ENCODE assay signal across 18 mouse cellular contexts in the genomic region with DNA sequence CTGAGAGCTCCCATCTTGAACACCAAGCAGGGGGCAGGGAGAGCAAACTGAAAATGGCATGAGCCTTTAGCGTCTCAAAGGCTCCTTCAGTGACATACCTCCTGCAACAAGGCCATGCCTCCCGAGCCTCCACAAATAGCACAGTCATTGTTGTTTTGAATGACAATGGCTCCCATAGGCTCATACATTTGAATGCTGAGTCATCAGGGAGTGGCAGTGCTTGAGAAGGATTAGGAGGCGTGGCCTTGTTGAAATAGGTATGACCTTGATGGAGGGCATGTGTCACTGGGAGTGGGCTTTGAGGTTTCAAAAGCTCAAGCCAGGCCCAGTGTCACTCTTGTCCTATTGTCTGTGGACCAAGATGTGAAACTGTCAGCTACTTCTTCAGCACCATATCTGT.
"Had no signal": no experiment of that assay in that cellular context is flagged by ENCODE, and none has a peak within 500 bp of the region (broad histone marks: within the 10 kb centered on the region; RNA-seq: fewer than 3 reads in every experiment).

No protein-coding gene starts in this region.

- H3K4me3 ChIP-seq: kidney, embryonic 15.5 days; left cerebral cortex, adult 2 months; megakaryocyte, embryonic 14.5 days; midbrain, embryonic 10.5 days; neural tube, embryonic 13.5 days had no signal

- DNase-seq: kidney, adult 11 months; kidney, adult 8-10 months; kidney, postnatal 10 days; kidney, postnatal 36 days; layer of hippocampus, postnatal 36 days; liver, postnatal 0 days; lung, embryonic 14.5 days; lung, postnatal 36 days; midbrain, embryonic 14.5 days; thymus, adult 2 months; thymus, postnatal 25 days had no signal

- H3K36me3 ChIP-seq: kidney, embryonic 15.5 days; neural tube, embryonic 13.5 days had no signal

- H3K9ac ChIP-seq: kidney, embryonic 15.5 days; liver, embryonic 14.5 days; liver, postnatal 0 days; lung, embryonic 14.5 days; neural tube, embryonic 13.5 days had no signal

- H3K27ac ChIP-seq: kidney, embryonic 15.5 days; left cerebral cortex, adult 2 months; liver, embryonic 14.5 days; midbrain, embryonic 10.5 days; neural tube, embryonic 13.5 days; stomach, postnatal 0 days had no signal

- H3K9me3 ChIP-seq: kidney, embryonic 15.5 days; neural tube, embryonic 13.5 days had no signal
